Mouse (Mus musculus) E14TG2a.4 (cell line): Measurements from ENCODE around the gene Tbl2.

Experiments used
- CTCF ChIP-seq: conservative IDR thresholded peaks from 2 replicates; pipeline ENCODE4 v1.5.1; 2014; ENCODE audit warnings: low read length
- POU5F1 ChIP-seq: IDR thresholded peaks from 2 replicates; pipeline ENCODE4 v1.6.1; 2014; ENCODE audit warnings: low read length, borderline replicate concordance

- TF ChIP-seq CTCF (no peak), POU5F1 (no peak)
These were observed 18.0 kb downstream of the Tbl2 start for GRCm38 (mm10) chr5:135167469-135167868.
